Mouse (Mus musculus): ENCODE measurements around the gene Dlg2.
A peak's percentile ranks its signal among the peaks of the same experiment; 100 is the strongest.

The Dlg2 gene

GRCm38 (mm10) chr7:91934881-91935597 is 1458.6 kb downstream of the Dlg2 start:
- DNase-seq (ENCODE audit: low read depth, low spot score), result no peak
- H3K27me3 ChIP-seq (ENCODE audit: control insufficient read depth, insufficient read depth, low read length, poor library complexity, severe bottlenecking), result no peaks in the 10 kb centered on the region
- no peaks in the 10 kb centered on the region for H3K36me3 ChIP-seq (ENCODE audit: control insufficient read depth, insufficient read depth, low read length, poor library complexity, severe bottlenecking)

GRCm38 (mm10) chr7:91936193-91936592 is 1459.7 kb downstream of the Dlg2 start:
- Histone ChIP-seq H3K36me3 (ENCODE audit: control insufficient read depth, insufficient read depth, low read length, poor library complexity, severe bottlenecking) (no peaks in the 10 kb centered on the region), H3K27me3 (ENCODE audit: control insufficient read depth, insufficient read depth, low read length, poor library complexity, severe bottlenecking) (no peaks in the 10 kb centered on the region)
- no peak for DNase-seq (ENCODE audit: low read depth, low spot score)

GRCm38 (mm10) chr7:91943224-91943623 is 1466.8 kb downstream of the Dlg2 start:
- no peak for DNase-seq (ENCODE audit: low read depth, low spot score)
- H3K36me3 ChIP-seq (ENCODE audit: control insufficient read depth, insufficient read depth, low read length, poor library complexity, severe bottlenecking), result no peaks in the 10 kb centered on the region
- H3K27me3 ChIP-seq (ENCODE audit: control insufficient read depth, insufficient read depth, low read length, poor library complexity, severe bottlenecking), result no peaks in the 10 kb centered on the region

- DNase-seq (ENCODE audit: low read depth, low spot score), result no peak
- H3K36me3 ChIP-seq (ENCODE audit: control insufficient read depth, insufficient read depth, low read length, poor library complexity, severe bottlenecking), result no peaks in the 10 kb centered on the region
- no peaks in the 10 kb centered on the region for H3K27me3 ChIP-seq (ENCODE audit: control insufficient read depth, insufficient read depth, low read length, poor library complexity, severe bottlenecking)
These were observed 1479.1 kb downstream of the Dlg2 start for GRCm38 (mm10) chr7:91955584-91955983.

- no peaks in the 10 kb centered on the region for H3K36me3 ChIP-seq (ENCODE audit: control insufficient read depth, insufficient read depth, low read length, poor library complexity, severe bottlenecking)
- H3K27me3 ChIP-seq (ENCODE audit: control insufficient read depth, insufficient read depth, low read length, poor library complexity, severe bottlenecking), result no peaks in the 10 kb centered on the region
- DNase-seq (ENCODE audit: low read depth, low spot score), result no peak
These were observed 1486.5 kb downstream of the Dlg2 start for GRCm38 (mm10) chr7:91962956-91963355.

- Histone ChIP-seq H3K27me3 (ENCODE audit: control insufficient read depth, insufficient read depth, low read length, poor library complexity, severe bottlenecking) (no peaks in the 10 kb centered on the region), H3K36me3 (ENCODE audit: control insufficient read depth, insufficient read depth, low read length, poor library complexity, severe bottlenecking) (no peaks in the 10 kb centered on the region)
- DNase-seq (ENCODE audit: low read depth, low spot score), result no peak
These were observed 1496.5 kb downstream of the Dlg2 start for GRCm38 (mm10) chr7:91972970-91973369.

- no peak for DNase-seq (ENCODE audit: low read depth, low spot score)
- Histone ChIP-seq H3K27me3 (ENCODE audit: control insufficient read depth, insufficient read depth, low read length, poor library complexity, severe bottlenecking) (no peaks in the 10 kb centered on the region), H3K36me3 (ENCODE audit: control insufficient read depth, insufficient read depth, low read length, poor library complexity, severe bottlenecking) (no peaks in the 10 kb centered on the region)
These were observed 1527.4 kb downstream of the Dlg2 start for GRCm38 (mm10) chr7:92003769-92004455.

GRCm38 (mm10) chr7:92005681-92006425 is 1529.4 kb downstream of the Dlg2 start:
- H3K27me3 ChIP-seq (ENCODE audit: control insufficient read depth, insufficient read depth, low read length, poor library complexity, severe bottlenecking), result no peaks in the 10 kb centered on the region
- no peak for DNase-seq (ENCODE audit: low read depth, low spot score)
- no peaks in the 10 kb centered on the region for H3K36me3 ChIP-seq (ENCODE audit: control insufficient read depth, insufficient read depth, low read length, poor library complexity, severe bottlenecking)

- H3K27me3 ChIP-seq (ENCODE audit: control insufficient read depth, insufficient read depth, low read length, poor library complexity, severe bottlenecking), result no peaks in the 10 kb centered on the region
- H3K36me3 ChIP-seq (ENCODE audit: control insufficient read depth, insufficient read depth, low read length, poor library complexity, severe bottlenecking), result no peaks in the 10 kb centered on the region
- no peak for DNase-seq (ENCODE audit: low read depth, low spot score)
These were observed 1532.2 kb downstream of the Dlg2 start for GRCm38 (mm10) chr7:92008702-92009101.

- no peaks in the 10 kb centered on the region for H3K36me3 ChIP-seq (ENCODE audit: control insufficient read depth, insufficient read depth, low read length, poor library complexity, severe bottlenecking)
- no peak for DNase-seq (ENCODE audit: low read depth, low spot score)
These were observed 1548.5 kb downstream of the Dlg2 start for GRCm38 (mm10) chr7:92024928-92025327.

GRCm38 (mm10) chr7:92025465-92026056 is 1549.1 kb downstream of the Dlg2 start:
- no peaks in the 10 kb centered on the region for H3K27me3 ChIP-seq (ENCODE audit: control insufficient read depth, insufficient read depth, low read length, poor library complexity, severe bottlenecking)
- no peak for DNase-seq (ENCODE audit: low read depth, low spot score)
- no peaks in the 10 kb centered on the region for H3K36me3 ChIP-seq (ENCODE audit: control insufficient read depth, insufficient read depth, low read length, poor library complexity, severe bottlenecking)

More at GRCm38 (mm10) chr7:92024928-92025327, 1548.5 kb downstream of the Dlg2 start:
- no peaks in the 10 kb centered on the region for H3K27me3 ChIP-seq (ENCODE audit: control insufficient read depth, insufficient read depth, low read length, poor library complexity, severe bottlenecking)

GRCm38 (mm10) chr7:92027049-92027448 is 1550.6 kb downstream of the Dlg2 start:
- no peaks in the 10 kb centered on the region for H3K27me3 ChIP-seq (ENCODE audit: control insufficient read depth, insufficient read depth, low read length, poor library complexity, severe bottlenecking)
- peak; percentile 13 for DNase-seq (ENCODE audit: low read depth, low spot score)
- H3K36me3 ChIP-seq (ENCODE audit: control insufficient read depth, insufficient read depth, low read length, poor library complexity, severe bottlenecking), result no peaks in the 10 kb centered on the region

- no peaks in the 10 kb centered on the region for H3K36me3 ChIP-seq (ENCODE audit: control insufficient read depth, insufficient read depth, low read length, poor library complexity, severe bottlenecking)
These were observed 1557.8 kb downstream of the Dlg2 start for GRCm38 (mm10) chr7:92034256-92034655.

GRCm38 (mm10) chr7:92040187-92040586 is 1563.7 kb downstream of the Dlg2 start:
- DNase-seq (ENCODE audit: low read depth, low spot score), result no peak

More at GRCm38 (mm10) chr7:92034256-92034655, 1557.8 kb downstream of the Dlg2 start:
- H3K27me3 ChIP-seq (ENCODE audit: control insufficient read depth, insufficient read depth, low read length, poor library complexity, severe bottlenecking), result no peaks in the 10 kb centered on the region
- DNase-seq (ENCODE audit: low read depth, low spot score), result no peak

More at GRCm38 (mm10) chr7:92040187-92040586, 1563.7 kb downstream of the Dlg2 start:
- Histone ChIP-seq H3K27me3 (ENCODE audit: control insufficient read depth, insufficient read depth, low read length, poor library complexity, severe bottlenecking) (no peaks in the 10 kb centered on the region), H3K36me3 (ENCODE audit: control insufficient read depth, insufficient read depth, low read length, poor library complexity, severe bottlenecking) (no peaks in the 10 kb centered on the region)
